Mouse (Mus musculus) lung, postnatal 4 days (tissue): ENCODE measurements at regions not wholly inside any gene's neighbourhood (a gene's known extent, or its start where the extent isn't known, plus 50 kb on each side); places are given as distances from the start of the nearest gene placed in this dataset.
A peak's percentile ranks its signal among the peaks of the same experiment; 100 is the strongest.

Experiments
- DNase-seq, 2 experiments: peaks; one replicate each; pipeline ENCODE4 v3.0.0; 2021

DNA sequence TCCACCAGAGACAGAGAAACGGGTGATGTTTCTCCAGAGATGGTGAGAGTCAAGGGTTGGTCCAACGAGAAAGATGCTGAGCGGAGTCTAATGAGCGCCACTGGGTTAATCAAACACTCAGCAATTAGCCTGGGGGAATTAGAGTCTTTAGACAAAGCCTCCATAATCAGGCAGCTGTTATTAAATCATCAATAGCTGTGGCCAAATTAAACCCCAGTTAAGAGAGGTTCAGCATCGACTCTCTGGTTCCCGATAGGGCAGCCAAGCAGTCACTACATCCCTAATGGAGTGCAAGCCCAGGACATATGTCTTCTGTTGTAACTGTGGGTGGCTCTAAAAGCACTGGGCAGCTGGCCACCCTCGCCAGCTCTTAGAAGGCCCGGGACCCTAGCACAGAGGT lies 216.9 kb downstream of the Cryba4 start:
- DNase-seq, result no peak

DNA sequence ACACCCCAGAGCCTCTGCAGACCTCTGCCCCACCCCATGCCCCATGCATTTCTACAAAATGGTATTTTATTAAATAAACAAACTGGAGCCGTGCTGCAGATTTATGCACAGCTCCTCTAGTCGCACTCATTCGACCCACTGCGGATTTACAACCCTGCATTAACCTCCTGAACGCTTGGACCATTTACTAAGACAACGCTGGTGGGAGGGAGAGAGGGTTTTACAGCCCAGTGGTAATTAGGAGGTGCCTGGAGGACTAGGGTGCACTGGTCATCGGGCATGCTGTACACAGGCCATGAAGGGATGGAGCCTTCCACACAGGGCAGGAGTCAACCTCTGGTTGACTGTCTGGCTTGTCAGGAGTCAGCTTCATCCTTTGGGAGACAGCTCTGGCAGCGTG lies 215.2 kb downstream of the Cryba4 start:
- no peak for DNase-seq

DNA sequence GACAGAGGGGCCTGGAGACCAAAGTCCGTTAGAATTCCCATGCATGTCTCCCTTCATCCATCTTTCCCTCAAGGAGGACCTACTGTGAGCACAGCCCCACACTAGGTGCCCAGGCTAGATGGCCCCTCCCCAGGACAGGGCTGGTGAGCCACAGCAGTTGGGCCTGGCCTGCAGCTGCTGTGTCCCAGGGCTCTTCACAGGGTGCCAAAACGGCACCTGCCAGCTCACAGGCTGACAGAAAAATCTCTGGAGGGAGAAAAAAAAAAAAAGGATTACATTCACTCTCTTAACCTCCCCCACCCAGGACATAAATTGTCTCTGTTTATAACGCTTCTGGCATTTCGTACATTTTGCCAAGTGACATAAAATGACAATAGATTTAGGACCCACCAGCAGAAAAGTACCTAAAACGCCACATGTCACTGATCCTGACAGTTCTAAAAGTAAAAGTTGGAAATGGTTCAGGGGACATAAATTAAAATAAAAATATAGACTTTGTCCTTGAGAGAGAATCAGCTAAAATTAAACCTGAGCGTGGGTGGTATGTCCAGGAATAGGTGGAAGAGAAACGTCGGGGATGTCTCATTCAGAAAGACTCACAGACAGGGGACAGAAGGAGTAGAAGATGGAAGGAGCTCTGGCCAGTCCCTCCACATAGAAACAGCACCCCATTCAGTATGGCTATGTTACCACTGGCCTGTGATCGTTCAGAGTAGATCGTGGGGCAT lies 212.5 kb downstream of the Cryba4 start:
- DNase-seq, result no peak

DNA sequence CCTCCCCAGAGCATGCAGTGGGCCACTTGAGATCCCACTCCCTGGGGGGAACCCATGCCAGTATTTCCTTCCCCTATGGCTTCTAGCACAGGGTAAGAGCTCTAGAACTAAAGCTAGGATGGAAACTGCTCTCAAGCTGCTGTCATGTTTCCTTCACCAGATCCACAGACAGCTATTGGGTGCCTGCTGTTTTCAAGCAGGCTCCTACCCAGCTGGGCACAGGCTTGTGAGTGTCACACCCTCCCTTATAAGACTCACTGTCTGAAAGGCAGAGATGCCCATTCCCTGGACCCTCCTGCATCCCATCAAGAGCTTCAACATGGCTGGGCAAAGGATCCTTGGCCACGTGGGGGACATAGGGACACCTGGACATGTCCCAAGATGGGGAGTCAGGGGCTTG lies 211.6 kb downstream of the Cryba4 start:
- no peak for DNase-seq

DNA sequence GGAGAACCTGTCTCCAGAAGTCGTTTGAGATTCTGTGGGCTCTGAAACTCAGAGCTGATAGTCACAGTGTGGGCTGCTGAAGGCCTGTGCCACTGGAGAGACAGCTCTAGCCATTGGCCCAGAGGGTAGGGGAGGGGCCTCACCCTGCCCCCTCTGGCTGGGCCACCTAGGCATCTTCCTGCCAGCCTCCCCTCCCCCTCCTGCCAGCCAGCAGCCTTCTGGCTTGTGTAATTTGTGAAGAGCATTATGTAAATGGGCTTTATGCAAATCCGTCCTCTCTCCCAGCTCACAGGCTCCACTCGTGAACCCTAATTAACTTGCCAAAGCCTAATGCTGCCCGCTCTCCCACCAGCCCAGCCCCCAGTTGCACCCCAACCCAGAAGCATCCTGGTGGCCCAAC lies 211.0 kb downstream of the Cryba4 start:
- no peak for DNase-seq

DNA sequence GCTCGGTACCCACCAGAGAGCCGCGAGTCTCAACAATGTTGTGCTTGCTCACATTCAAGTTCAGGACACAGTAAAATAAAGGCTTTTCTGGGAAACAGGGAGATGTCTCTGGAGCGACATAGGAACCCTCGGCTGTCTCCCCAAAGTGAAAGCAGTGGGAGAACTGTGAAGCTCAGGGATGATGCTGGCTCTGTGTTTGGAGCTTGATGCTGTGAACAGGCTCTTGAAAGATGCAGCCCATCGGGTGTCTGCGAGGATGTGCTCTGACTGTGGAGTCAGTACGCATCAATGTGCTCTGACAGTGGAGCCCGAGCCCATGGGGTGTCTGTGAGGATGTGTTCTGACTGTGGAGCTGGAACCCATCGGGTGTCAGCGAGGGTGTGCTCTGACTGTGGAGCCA lies 210.1 kb downstream of the Cryba4 start:
- DNase-seq, result no peak

DNA sequence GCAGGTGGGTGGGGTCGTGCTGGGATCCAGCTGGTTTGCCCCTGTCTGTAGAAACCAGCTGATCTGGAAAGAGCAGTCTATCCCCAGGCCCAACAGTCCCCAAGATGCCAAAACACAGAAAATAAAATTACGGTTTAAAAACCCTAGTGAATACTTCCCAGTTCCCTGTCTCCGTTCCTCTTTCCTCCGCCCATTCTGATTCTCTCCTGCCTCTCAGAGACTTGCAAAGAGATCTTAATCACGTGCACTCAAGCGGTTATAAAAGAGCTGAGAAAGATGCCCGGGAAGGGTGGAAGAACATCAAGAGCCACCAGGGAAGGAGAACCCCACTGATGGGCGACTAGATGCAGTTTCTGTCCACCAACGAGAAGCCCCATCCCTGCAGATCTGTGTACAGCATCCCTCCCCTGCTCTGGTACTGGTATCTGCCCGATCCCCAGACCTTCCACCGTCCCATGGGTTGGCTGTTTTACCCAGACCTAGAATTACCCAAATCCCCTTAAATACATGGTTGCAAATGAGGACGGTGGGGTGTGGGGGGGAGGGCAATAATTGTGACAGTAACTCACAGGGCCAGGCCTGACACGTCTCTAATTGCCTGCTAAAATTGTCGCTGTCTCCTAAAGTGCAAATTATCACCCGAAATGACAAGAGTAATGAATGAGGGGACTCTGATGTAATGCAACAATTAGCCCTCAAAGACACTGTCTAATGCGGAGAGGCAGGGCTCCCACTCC lies 202.1 kb downstream of the Cryba4 start:
- no peak for DNase-seq

DNA sequence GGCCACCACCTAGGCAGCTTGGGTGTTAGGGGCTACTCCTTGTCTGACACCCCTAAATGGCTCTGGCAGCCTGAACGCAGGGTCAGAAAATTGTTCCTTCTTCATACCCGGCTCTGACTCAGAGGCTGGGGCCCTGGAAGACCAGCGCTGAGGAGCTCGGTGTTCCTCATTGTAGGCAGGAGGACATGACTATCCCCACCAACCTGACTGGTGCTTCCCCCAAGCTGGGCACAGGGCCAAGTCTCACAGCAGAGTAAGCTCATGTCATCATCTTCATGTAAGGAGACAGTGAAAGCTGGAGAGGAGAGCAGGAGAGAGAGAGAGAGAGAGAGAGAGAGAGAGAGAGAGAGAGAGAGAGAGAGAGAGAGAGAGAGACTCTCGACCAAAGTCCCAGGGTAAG lies 201.4 kb downstream of the Cryba4 start:
- peak in 1 of 2 experiments; percentile 27 for DNase-seq

DNA sequence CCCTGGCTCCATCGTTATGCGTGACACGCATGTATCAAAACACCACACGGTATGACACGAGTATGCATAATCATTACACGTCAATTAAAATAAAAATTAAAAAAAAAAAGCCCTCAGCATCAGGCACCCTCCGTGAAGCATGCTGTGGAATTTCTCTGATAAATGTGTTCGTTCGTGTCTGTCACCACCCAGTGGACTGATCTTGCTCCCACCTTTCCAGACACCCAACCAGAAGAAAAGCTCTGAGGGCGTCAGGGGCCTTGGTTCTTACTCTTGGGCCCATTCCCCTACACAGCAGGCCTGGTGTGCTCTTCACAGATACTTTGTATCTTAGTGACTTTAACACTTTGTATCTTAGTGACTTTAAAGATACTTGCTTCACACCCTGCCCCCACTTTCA lies 200.5 kb downstream of the Cryba4 start:
- DNase-seq, result no peak

DNA sequence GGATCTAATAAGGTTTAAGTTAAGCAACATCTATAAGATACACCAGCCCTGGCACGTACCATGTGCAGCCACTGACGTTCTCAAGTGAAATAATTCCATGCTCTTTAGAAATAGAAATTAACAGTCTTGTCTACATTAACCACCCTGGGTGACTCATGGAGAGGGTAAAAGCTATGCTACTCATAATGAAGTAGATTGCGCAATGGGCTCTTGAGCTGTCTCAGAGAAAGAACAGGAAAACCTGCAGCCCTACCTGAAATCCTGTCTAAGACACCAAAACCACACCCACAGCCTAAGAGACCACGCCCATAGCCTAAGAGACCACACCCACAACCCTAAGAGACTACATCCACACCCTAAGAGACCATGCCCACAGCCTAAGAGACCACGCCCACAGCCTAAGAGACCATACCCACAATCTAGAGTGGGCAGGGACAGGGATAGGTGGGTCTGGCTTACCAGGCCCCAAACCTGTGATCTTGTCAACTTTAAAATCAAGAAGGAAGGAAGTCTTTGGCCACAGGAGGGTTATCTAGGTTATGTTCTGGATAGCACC lies 198.6 kb downstream of the Cryba4 start:
- no peak for DNase-seq

DNA sequence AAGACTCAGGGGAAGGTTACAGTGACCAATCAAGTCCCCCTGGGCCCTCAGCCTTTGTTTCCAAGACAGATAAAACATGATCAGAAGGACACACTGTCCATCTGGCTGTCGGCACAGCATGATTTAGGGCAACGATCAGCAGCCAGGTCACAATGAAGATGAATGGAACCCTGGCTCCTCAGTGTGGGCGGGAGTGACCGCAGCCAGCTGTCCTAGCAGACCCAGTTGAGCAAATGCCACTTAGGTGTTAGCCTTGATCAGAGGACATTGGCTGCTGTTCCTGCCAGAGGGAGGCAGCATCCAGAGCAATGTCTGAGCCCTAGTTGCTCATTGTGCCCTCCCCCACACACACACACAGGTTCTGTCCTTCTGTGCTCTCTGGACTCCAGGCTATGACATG lies 197.3 kb downstream of the Cryba4 start:
- no peak for DNase-seq

DNA sequence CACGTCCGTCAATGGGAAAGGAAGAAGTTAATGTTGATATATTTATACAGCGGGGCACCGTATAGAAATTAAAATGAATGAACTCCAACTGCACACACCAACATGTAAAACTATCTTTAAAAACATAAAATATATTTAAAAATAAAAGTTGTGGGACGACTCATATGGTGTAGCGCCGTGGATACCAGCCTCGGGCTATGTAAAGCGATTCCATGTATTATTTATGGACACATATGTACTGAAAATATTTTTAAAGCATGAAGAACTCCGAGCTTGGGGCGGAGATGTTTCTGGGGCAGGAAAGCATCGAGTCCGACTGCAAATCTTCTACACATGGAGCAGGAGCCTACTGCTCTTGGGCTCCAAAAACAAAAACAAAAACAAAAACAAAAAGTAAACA lies 182.4 kb downstream of the Cryba4 start:
- no peak for DNase-seq

DNA sequence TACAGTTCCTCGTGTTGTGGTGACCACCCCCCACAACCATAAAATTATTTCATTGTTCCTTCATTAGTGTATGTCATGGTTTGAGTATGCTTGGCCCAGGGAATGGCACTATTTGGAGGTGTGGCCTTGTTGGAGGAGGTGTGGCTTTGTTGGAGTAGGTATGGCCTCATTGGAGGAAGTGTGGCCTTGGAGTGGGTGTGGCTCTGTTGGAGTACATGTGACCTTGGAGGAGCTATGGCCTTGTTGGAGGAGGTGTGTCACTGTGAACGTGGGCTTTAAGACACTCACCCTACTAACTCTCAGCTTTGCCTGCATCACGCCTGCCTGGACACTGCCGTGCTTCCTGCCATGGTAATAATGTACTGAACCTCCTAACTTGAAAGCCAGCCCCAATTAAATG lies 179.9 kb downstream of the Cryba4 start:
- DNase-seq, result no peak

DNA sequence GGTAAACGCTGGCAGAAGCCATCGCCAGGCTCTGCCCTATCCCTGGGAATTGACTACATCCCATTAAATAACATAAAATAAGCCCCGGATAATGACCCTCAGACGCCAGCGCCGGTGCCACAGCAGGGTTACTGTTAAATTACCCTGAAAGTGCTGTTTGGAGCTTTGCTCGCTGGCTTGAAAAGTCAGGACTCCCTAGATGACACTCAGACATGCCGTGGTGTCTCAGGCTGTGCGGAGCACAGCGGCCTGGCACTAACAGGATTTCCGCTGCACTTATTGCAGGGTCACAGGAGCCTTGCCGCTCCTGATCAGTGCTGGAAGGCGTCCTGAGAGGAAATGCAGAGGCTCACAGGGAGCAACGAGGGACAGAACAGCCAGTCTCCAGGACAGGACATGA lies 175.2 kb downstream of the Cryba4 start:
- DNase-seq, result no peak

DNA sequence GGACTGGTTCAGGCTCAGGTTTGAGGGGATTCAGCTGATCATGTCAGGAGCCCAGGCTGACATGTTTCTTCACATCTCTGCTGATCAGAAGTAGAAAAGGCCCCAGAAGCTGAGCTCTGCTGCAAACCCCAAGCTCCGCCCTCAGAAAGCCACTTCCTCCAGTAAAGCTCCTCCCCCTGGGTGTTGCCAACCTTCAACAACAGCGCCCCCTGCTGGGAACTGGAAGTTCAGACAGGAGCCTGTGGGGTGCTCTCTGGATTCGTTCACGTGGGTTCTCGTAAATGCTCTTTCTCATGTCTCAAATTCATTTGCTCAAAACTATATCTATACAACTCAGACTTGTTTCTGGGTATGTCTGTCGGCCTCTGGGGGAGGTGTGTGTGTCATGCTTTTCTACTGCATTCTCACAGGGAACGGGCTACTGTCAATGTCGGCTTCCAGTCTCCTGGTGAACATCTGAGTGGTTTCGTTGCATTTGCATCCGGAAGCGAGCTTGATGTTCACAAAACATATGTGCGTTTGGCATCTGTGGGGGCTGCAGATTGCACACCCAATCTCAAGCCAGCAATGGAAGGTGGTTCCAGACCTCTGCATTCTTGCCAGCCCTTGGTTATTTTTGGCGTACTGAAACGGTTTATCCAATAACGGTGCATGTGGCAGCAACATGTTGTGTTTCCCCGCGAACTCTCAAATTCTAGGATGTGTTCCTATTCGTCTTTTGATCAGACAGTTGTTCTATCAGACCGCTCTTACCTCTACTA lies 174.3 kb downstream of the Cryba4 start:
- peak in 1 of 2 experiments; percentile 37 for DNase-seq

DNA sequence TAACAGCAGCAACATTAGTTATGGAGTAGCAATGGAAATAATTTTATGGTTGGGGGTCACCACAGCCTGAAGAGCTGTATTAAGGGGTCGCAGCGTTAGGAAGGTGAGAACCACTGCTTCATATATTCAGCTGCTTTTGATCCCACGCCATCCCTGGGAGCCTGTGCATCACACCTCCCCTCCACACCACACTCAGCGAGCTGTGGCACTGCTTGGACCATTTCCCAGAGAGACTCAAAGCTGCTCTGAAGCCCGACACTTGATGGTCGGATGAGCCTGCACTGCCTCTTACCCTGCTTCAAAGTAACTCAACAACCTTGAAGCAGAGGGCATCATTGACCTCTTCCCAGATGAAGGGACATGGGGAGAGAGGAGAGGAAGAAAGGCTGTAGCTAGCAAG lies 171.3 kb downstream of the Cryba4 start:
- DNase-seq, result no peak

DNA sequence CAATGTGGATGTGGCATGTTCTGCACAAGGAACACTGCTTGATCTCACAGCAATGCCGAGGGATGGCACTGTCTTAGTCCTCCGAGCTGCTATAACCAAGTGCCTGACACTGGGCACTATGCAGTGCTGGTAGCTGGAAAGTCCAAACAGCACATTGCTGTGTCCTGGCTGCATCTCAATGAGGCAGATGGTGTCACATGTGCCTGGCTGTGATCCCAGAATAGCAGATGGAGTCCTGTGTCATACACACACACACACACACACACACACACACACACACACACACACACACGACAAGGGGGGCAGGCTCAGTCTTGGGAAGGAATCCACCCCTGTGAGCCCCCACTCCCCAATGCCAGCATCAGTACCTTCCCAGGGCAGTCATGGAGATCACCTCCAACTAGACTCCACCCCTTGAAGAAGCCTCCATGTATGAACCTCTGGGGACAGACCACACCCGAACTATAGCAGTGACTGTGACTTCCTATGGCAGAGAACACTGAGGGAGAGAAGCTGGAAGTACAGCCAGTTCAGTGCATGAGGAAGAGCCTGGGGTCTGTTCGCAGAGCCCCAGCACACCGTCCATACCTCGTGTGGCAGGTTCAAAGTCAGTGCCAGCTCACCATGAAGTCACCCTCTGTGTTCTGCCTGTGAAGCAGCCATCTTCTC lies 160.3 kb downstream of the Cryba4 start:
- peak; percentile 38 to 74 for DNase-seq

DNA sequence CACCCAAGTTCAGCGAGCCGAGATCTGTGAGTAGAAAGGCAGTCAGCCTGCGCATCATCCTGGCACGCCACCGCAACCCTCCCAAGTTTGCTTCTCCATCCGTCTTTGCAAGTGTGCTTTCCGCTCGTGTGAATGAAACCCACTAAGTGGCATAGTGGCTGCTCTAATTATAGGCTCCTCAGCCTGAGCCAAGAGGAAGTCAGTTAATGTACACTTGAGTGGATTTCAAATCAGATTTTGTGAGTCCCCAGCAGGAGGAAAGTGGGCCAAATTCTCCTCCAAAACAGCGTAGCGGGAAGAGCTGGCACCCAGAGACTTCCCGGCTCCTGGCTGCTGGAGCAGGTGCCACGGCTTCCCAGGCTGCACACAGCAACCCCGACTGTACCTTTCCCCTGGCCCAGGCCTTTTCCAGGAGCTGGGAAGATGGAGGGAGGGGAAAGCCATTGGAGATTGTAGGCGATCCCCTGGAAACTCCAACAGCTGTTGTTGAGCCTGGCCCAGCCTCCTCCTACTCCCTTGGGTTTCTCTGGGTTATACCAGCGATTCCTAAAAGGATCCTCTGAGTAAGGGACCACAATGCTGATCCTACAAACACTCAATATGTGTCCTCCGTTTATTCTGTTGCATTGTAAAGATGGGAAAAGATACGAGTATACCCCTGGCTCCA lies 158.3 kb downstream of the Cryba4 start:
- no peak for DNase-seq

DNA sequence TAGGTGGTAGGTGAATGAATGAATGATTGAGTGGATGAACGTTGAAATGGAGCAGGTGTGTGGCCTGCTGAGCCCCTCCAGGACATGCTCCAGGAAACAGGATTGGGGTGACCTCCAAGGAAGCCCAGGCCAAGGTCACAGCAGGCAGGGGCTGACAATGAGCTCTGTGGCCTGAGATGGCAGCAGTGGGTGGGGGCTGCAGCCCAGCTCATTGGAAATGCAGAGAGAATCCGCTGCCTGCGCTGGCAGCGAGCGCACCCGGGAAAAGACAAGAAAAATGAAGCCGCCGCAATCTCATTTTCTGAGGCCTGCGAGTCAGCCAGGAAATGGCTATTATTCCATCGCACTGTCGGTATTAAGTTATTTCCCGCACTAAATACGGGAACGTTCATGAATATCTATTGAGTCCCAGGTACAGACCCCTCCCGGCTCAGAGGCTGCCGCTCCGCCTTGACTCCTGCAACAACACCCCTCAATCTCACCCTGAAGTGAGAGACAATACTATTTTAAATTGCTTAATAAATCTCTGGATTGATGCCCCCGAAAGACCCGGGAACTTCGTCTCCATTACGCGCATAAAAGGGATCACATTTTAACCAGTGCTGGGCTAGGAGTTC lies 153.7 kb downstream of the Cryba4 start:
- no peak for DNase-seq

DNA sequence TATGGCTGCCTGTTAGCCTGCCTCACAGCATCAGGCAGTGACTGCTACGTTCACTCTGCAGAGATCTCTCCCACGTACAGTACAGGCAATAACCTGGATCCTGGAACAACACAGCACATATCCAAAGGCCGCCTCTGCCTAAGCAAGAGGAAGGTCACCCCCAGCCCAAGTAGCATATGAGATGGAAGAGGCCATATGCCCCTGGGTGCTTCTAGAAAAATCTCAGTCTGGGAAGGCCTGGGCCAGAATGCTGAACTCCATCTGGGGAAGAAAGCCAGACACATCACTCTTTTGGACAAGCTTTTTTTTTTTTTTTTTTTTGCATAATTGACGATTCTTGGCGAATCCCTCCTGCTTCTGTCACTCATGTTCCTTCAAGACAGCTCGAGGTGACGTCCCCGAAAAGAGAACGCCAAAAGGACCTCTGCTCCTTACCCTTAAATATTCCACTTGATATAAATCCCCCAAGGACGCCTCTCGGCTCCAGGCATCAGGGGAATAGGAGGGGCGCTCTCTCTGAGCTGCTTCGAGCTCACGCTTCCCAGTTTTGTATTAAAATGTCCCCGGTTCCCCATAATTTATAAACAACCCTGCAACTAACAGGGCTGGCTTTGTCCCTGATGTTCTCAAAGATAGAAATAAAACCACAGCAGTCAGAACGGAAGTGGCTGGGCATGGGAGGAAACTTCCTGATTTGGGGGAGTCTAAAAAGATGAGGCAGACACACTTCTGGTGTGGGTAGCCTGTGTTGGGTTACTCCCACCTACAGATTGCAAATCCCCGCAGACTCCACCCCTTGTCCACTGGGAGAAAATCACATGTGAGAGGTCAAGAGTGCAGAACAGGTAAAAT lies 150.4 kb downstream of the Cryba4 start:
- no peak for DNase-seq
